Mouse (Mus musculus) CH12.LX (cell line): ENCODE data around the gene Ripk4.

Source experiments
- CTCF ChIP-seq, 2 experiments: IDR thresholded peaks in 1 of 2; conservative IDR thresholded peaks in 1 of 2; 2 replicates each; pipeline ENCODE4 v1.5.1; 2011 to 2012; ENCODE audit warnings: low read depth in 2 of 2, low read length in 2 of 2, improper control_type of control experiment in 1 of 2, inconsistent platforms in 1 of 2, mild to moderate bottlenecking in 1 of 2, moderate library complexity in 1 of 2
- ETS1 ChIP-seq: conservative IDR thresholded peaks from 2 replicates; pipeline ENCODE4 v1.6.1; 2012; ENCODE audit warnings: low read depth, mild to moderate bottlenecking, inconsistent platforms, low read length, improper control_type of control experiment, moderate library complexity
- HCFC1 ChIP-seq: IDR thresholded peaks from 2 replicates; pipeline ENCODE4 v1.6.1; 2012; ENCODE audit warnings: low read depth, mild to moderate bottlenecking, inconsistent platforms, low read length, improper control_type of control experiment
- NRF1 ChIP-seq: IDR thresholded peaks from 2 replicates; pipeline ENCODE4 v1.6.1; 2014; ENCODE audit warnings: low read depth, mild to moderate bottlenecking, inconsistent platforms, low read length, improper control_type of control experiment, moderate library complexity
- POLR2A ChIP-seq: IDR thresholded peaks from 2 replicates; pipeline ENCODE4 v1.6.1; 2011; ENCODE audit warnings: low read depth, mild to moderate bottlenecking, improper control_type of control experiment, low read length
- RCOR1 ChIP-seq: conservative IDR thresholded peaks from 2 replicates; pipeline ENCODE4 v1.6.1; 2012; ENCODE audit warnings: low read depth, mild to moderate bottlenecking, inconsistent platforms, low read length, improper control_type of control experiment
- USF2 ChIP-seq: conservative IDR thresholded peaks from 2 replicates; pipeline ENCODE4 v1.6.1; 2011; ENCODE audit warnings: low read depth, low read length, improper control_type of control experiment

- TF ChIP-seq POLR2A = no peak
- no peak for TF ChIP-seq ETS1
- no peak for TF ChIP-seq CTCF (conservative IDR thresholded peaks at IDR 0.05 in 1 of 2, IDR thresholded peaks at IDR 0.05 in 1 of 2; ENCODE audit: low read depth in 2 of 2, low read length in 2 of 2)
- TF ChIP-seq HCFC1 = no peak
- TF ChIP-seq RCOR1 = no peak
- TF ChIP-seq USF2 = no peak
- TF ChIP-seq NRF1 = no peak
Measured at GRCm38 (mm10) chr16:97712129-97712528, 51.5 kb downstream of the Ripk4 start.
